ENCODE assay signal across 24 mouse cellular contexts in genomic region chr5:95956651-95957050, GRCm38 (mm10). TPM values are rescaled to one million over a fixed set of nuclear protein-coding genes. Genes with fewer than 3 reads are reported as not detected.
DNase-seq lines count a peak whose midpoint lies in the region; ATAC-seq lines count a peak whose summit lies in the region.
"Had no signal": no experiment of that assay in that cellular context is flagged by ENCODE, and none has a peak within 500 bp of the region (broad histone marks: within the 10 kb centered on the region; RNA-seq: fewer than 3 reads in every experiment).

Cxcl13 (plus strand) TSS chr5:95956951.

- H3K9ac ChIP-seq in lung, embryonic 16.5 days (ENCODE audit: low read length) = no peak within 1 kb of the TSS
- no peak within 1 kb of the TSS for H3K9ac ChIP-seq in intestine, embryonic 15.5 days
- no peak within 1 kb of the TSS for H3K9ac ChIP-seq in stomach, embryonic 16.5 days (ENCODE audit: low read length)
- H3K9ac ChIP-seq: embryonic facial prominence, embryonic 13.5 days; forebrain, embryonic 12.5 days; forebrain, postnatal 0 days; hindbrain, embryonic 12.5 days had no signal

- no peak within 1 kb of the TSS for H3K27ac ChIP-seq in lung, embryonic 16.5 days (ENCODE audit: low read length)
- H3K27ac ChIP-seq in intestine, embryonic 15.5 days = no peak within 1 kb of the TSS
- no peak within 1 kb of the TSS for H3K27ac ChIP-seq in stomach, embryonic 16.5 days (ENCODE audit: low read length)
- H3K27ac ChIP-seq: embryonic facial prominence, embryonic 13.5 days; forebrain, embryonic 12.5 days; gastrocnemius, adult 2 months; hindbrain, embryonic 12.5 days had no signal

- no peaks in the 10 kb centered on the region for H3K27me3 ChIP-seq in lung, embryonic 16.5 days (ENCODE audit: control insufficient read depth, insufficient read depth, low read depth, low read length)
- no peaks in the 10 kb centered on the region for H3K27me3 ChIP-seq in intestine, embryonic 15.5 days (replicated peaks)
- H3K27me3 ChIP-seq in stomach, embryonic 16.5 days (ENCODE audit: control insufficient read depth, insufficient read depth, low read length) = no peaks in the 10 kb centered on the region
- H3K27me3 ChIP-seq: embryonic facial prominence, embryonic 13.5 days; forebrain, embryonic 12.5 days; hindbrain, embryonic 12.5 days had no signal

- H3K4me1 ChIP-seq in lung, embryonic 16.5 days (replicated peaks; ENCODE audit: control insufficient read depth, insufficient read depth, low read length) = no peaks in the 10 kb centered on the region
- H3K4me1 ChIP-seq in intestine, embryonic 15.5 days (replicated peaks) = 0 out of 2 replicates have a peak, but pooled peaks cover 2% of the 10 kb centered on the region
- H3K4me1 ChIP-seq in stomach, embryonic 16.5 days (ENCODE audit: control insufficient read depth, insufficient read depth, low read length) = no peaks in the 10 kb centered on the region
- H3K4me1 ChIP-seq: embryonic facial prominence, embryonic 13.5 days; forebrain, embryonic 12.5 days; hindbrain, embryonic 12.5 days had no signal

- H3K36me3 ChIP-seq in lung, embryonic 16.5 days (ENCODE audit: control insufficient read depth, insufficient read depth, low read length) = no peaks in the 10 kb centered on the region
- H3K36me3 ChIP-seq in intestine, embryonic 15.5 days = no peaks in the 10 kb centered on the region
- no peaks in the 10 kb centered on the region for H3K36me3 ChIP-seq in stomach, embryonic 16.5 days (ENCODE audit: control insufficient read depth, insufficient read depth, low read length)
- H3K36me3 ChIP-seq: embryonic facial prominence, embryonic 13.5 days; forebrain, embryonic 12.5 days; hindbrain, embryonic 12.5 days had no signal

- ATAC-seq in lung, embryonic 16.5 days (ENCODE audit: low read depth) = no peak
- no peak for ATAC-seq in intestine, embryonic 15.5 days
- ATAC-seq in stomach, embryonic 16.5 days (ENCODE audit: insufficient read depth, low FRiP score) = no peak
- ATAC-seq: CD4-positive, CD25-positive, alpha-beta regulatory T cell, adult 4 months; forebrain, postnatal 0 days; hindbrain, embryonic 16.5 days had no signal

- DNase-seq in heart, adult 11 months = peak; percentile 70
- DNase-seq in heart, postnatal 4 days = no peak
- no peak for DNase-seq in lung, postnatal 4 days
- no peak for DNase-seq in cerebellum, adult 18-20 months
- DNase-seq: adrenal gland, postnatal 10 days; B cell, adult 2 months; cerebellum, adult 11 months; cerebellum, adult 9-10 months; cerebellum, postnatal 25 days; forebrain, postnatal 0 days; gastrocnemius, adult 2 months; gastrocnemius, postnatal 25 days; heart, postnatal 36 days had no signal

- WGBS in lung, embryonic 16.5 days = 13% methylated on average over 5 of the region's 5 CpGs
- 19% methylated on average over 5 of the region's 5 CpGs for WGBS in intestine, embryonic 15.5 days
- 16% methylated on average over 5 of the region's 5 CpGs for WGBS in stomach, embryonic 16.5 days

- no peaks in the 10 kb centered on the region for H3K9me3 ChIP-seq in lung, embryonic 16.5 days (ENCODE audit: control insufficient read depth, low read length)
- no peaks in the 10 kb centered on the region for H3K9me3 ChIP-seq in intestine, embryonic 15.5 days
- no peaks in the 10 kb centered on the region for H3K9me3 ChIP-seq in stomach, embryonic 16.5 days (replicated peaks; ENCODE audit: control insufficient read depth, low read length)
- H3K9me3 ChIP-seq: embryonic facial prominence, embryonic 13.5 days; forebrain, embryonic 12.5 days; hindbrain, embryonic 12.5 days had no signal

- no peak within 1 kb of the TSS for H3K4me2 ChIP-seq in lung, embryonic 16.5 days (ENCODE audit: low read depth, low read length)
- H3K4me2 ChIP-seq in intestine, embryonic 15.5 days (replicated peaks) = no peak within 1 kb of the TSS; the same call in 1 of the 2 replicates
- H3K4me2 ChIP-seq in stomach, embryonic 16.5 days (ENCODE audit: low read depth, low read length) = no peak within 1 kb of the TSS
- H3K4me2 ChIP-seq: embryonic facial prominence, embryonic 13.5 days; forebrain, embryonic 12.5 days; hindbrain, embryonic 12.5 days had no signal

- no peak within 1 kb of the TSS for H3K4me3 ChIP-seq in lung, embryonic 16.5 days (ENCODE audit: low read length)
- H3K4me3 ChIP-seq in intestine, embryonic 15.5 days (replicated peaks) = no peak within 1 kb of the TSS
- H3K4me3 ChIP-seq in stomach, embryonic 16.5 days (replicated peaks; ENCODE audit: low read length) = no peak within 1 kb of the TSS
- H3K4me3 ChIP-seq: embryonic facial prominence, embryonic 13.5 days; forebrain, embryonic 12.5 days; gastrocnemius, adult 2 months; hindbrain, embryonic 12.5 days had no signal

RNA-seq across cellular contexts. Expression of gene Cxcl13, which starts in this region (rescaled TPM):
- under 1 TPM in 1 of 2 experiments, not detected in 1; 0.32 TPM for total RNA-seq in heart, postnatal 4 days (2021)
- 10.9 and 16.7 TPM in 2 replicates for polyA plus RNA-seq in lung, embryonic 16.5 days (2015; fragmentation: Nextera tagmentation; extraction: Ambion mirVana)
- 51.5 and 60.8 TPM in 2 replicates for polyA plus RNA-seq in intestine, embryonic 15.5 days (2015; fragmentation: Nextera tagmentation; extraction: Ambion mirVana)
- polyA plus RNA-seq in stomach, embryonic 16.5 days (2015; fragmentation: Nextera tagmentation; extraction: Ambion mirVana) = 23.1 and 34.1 TPM in 2 replicates
- total RNA-seq: forebrain, postnatal 0 days; gastrocnemius, postnatal 25 days; granulocyte monocyte progenitor cell, adult 5-6 weeks; MEL had no signal
- polyA plus RNA-seq: brain, embryonic 14.5 days; CD4-positive, CD25-positive, alpha-beta regulatory T cell, adult 4 months; forebrain, embryonic 12.5 days had no signal
